Mouse (Mus musculus): ENCODE measurements around the gene N4bp2. TPM values are rescaled to one million over a fixed set of nuclear protein-coding genes. Genes with fewer than 3 reads are reported as not detected.
A peak's percentile ranks its signal among the peaks of the same experiment; 100 is the strongest.

N4bp2 gene
- total RNA-seq, 2 experiments from 2014 or later = 32.6 to 59.1 TPM

- no peak for ATAC-seq (replicated peaks; ENCODE audit: low FRiP score, poor library complexity, severe bottlenecking)
Observed at GRCm38 (mm10) chr5:65859396-65859795, 96.1 kb downstream of the N4bp2 start.

- ATAC-seq (replicated peaks; ENCODE audit: low FRiP score, poor library complexity, severe bottlenecking) = no peak
Observed at GRCm38 (mm10) chr5:65860281-65861000, 97.1 kb downstream of the N4bp2 start.

GRCm38 (mm10) chr5:65861154-65861944 is 98.0 kb downstream of the N4bp2 start, which contains the start of gene Rhoh:
Gene Rhoh (plus strand): TSS chr5:65861213.
- no peak for ATAC-seq (replicated peaks; ENCODE audit: low FRiP score, poor library complexity, severe bottlenecking)

- ATAC-seq (replicated peaks; ENCODE audit: low FRiP score, poor library complexity, severe bottlenecking) = no peak
Observed at GRCm38 (mm10) chr5:65862217-65862927, 99.1 kb downstream of the N4bp2 start.

- peak; percentile 45 for ATAC-seq (replicated peaks; ENCODE audit: low FRiP score, poor library complexity, severe bottlenecking)
Observed at GRCm38 (mm10) chr5:65863349-65863749, 100.0 kb downstream of the N4bp2 start.

- no peak for ATAC-seq (replicated peaks; ENCODE audit: low FRiP score, poor library complexity, severe bottlenecking)
Observed at GRCm38 (mm10) chr5:65864486-65864885, 101.2 kb downstream of the N4bp2 start.

- ATAC-seq (replicated peaks; ENCODE audit: low FRiP score, poor library complexity, severe bottlenecking) = no peak
Observed at GRCm38 (mm10) chr5:65864946-65865345, 101.6 kb downstream of the N4bp2 start.

- ATAC-seq (replicated peaks; ENCODE audit: low FRiP score, poor library complexity, severe bottlenecking) = no peak
Observed at GRCm38 (mm10) chr5:65866591-65866990, 103.3 kb downstream of the N4bp2 start.

- ATAC-seq (replicated peaks; ENCODE audit: low FRiP score, poor library complexity, severe bottlenecking) = no peak
Observed at GRCm38 (mm10) chr5:65867380-65868116, 104.2 kb downstream of the N4bp2 start.

- peak; percentile 53 for ATAC-seq (replicated peaks; ENCODE audit: low FRiP score, poor library complexity, severe bottlenecking)
Observed at GRCm38 (mm10) chr5:65868419-65868818, 105.1 kb downstream of the N4bp2 start.

- no peak for ATAC-seq (replicated peaks; ENCODE audit: low FRiP score, poor library complexity, severe bottlenecking)
Observed at GRCm38 (mm10) chr5:65869660-65870059, 106.3 kb downstream of the N4bp2 start.

GRCm38 (mm10) chr5:65871276-65871875 is 108.1 kb downstream of the N4bp2 start:
- no peak for ATAC-seq (replicated peaks; ENCODE audit: low FRiP score, poor library complexity, severe bottlenecking)

- ATAC-seq (replicated peaks; ENCODE audit: low FRiP score, poor library complexity, severe bottlenecking) = no peak
Observed at GRCm38 (mm10) chr5:65873212-65873611, 109.9 kb downstream of the N4bp2 start.

GRCm38 (mm10) chr5:65875269-65875668 is 111.9 kb downstream of the N4bp2 start:
- no peak for ATAC-seq (replicated peaks; ENCODE audit: low FRiP score, poor library complexity, severe bottlenecking)

GRCm38 (mm10) chr5:65878367-65878766 is 115.0 kb downstream of the N4bp2 start:
- ATAC-seq (replicated peaks; ENCODE audit: low FRiP score, poor library complexity, severe bottlenecking) = no peak

Data from erythroid progenitor cell, adult 5-6 weeks (primary cell).